Mouse (Mus musculus) C2C12 (cell line): ENCODE results near the gene Btn2a2.

Experiments
- CEBPB ChIP-seq: IDR thresholded peaks from one replicate; pipeline ENCODE4 v1.6.1; 2011; ENCODE audit warnings: low read depth, mild to moderate bottlenecking, control low read depth, moderate library complexity
- CTCF ChIP-seq: IDR thresholded peaks from one replicate; pipeline ENCODE4 v1.5.1; 2011; ENCODE audit not compliant: control insufficient read depth, insufficient read depth, insufficient read length
- FOSL1 ChIP-seq: IDR thresholded peaks from one replicate; pipeline ENCODE4 v1.8.0; 2011; ENCODE audit warnings: mild to moderate bottlenecking, low read length; ENCODE audit not compliant: poor library complexity, insufficient read depth, severe bottlenecking
- MAX ChIP-seq: IDR thresholded peaks from one replicate; pipeline ENCODE4 v1.6.1; 2011; ENCODE audit warnings: mild to moderate bottlenecking, control low read depth
- MYOD1 ChIP-seq: IDR thresholded peaks from one replicate; pipeline ENCODE4 v1.6.1; 2011; ENCODE audit warnings: low read depth; ENCODE audit not compliant: control insufficient read depth, insufficient read length
- MYOG ChIP-seq: IDR thresholded peaks from one replicate; pipeline ENCODE4 v1.6.1; 2011; ENCODE audit not compliant: control insufficient read depth, insufficient read length; ENCODE audit errors: extremely low read depth
- USF1 ChIP-seq: IDR thresholded peaks from one replicate; pipeline ENCODE4 v1.6.1; 2011; ENCODE audit warnings: low read depth, mild to moderate bottlenecking, control low read depth, moderate library complexity

GRCm38 (mm10) chr13:23518295-23518603 lies 29.6 kb upstream of the Btn2a2 start:
- TF ChIP-seq CTCF = no peak
- TF ChIP-seq MAX = no peak
- no peak for TF ChIP-seq USF1
- TF ChIP-seq FOSL1 = no peak
- TF ChIP-seq MYOG = no peak
- no peak for TF ChIP-seq MYOD1
- no peak for TF ChIP-seq CEBPB
